In genomic region chr1:136190033-136190432, GRCm38 (mm10) we compare ENCODE assay signal across 26 mouse cellular contexts. TPM values are rescaled to one million over a fixed set of nuclear protein-coding genes. Genes with fewer than 3 reads are reported as not detected.
"Had no signal": no experiment of that assay in that cellular context is flagged by ENCODE, and none has a peak within 500 bp of the region (broad histone marks: within the 10 kb centered on the region; RNA-seq: fewer than 3 reads in every experiment).

No protein-coding gene starts in this region.

- H3K9me3 ChIP-seq: heart, embryonic 13.5 days; heart, embryonic 15.5 days; hindbrain, embryonic 13.5 days; hindbrain, embryonic 15.5 days; kidney, embryonic 15.5 days; limb, embryonic 13.5 days; limb, embryonic 15.5 days; liver, embryonic 12.5 days had no signal

- ATAC-seq: hindbrain, postnatal 0 days; liver, embryonic 12.5 days had no signal

- DNase-seq: gastrocnemius, postnatal 14 days; gastrocnemius, postnatal 36 days; heart, adult 11 months; heart, adult 2 months; heart, postnatal 14 days; heart, postnatal 36 days; kidney, adult 18-20 months; kidney, adult 9 months; kidney, postnatal 14 days; kidney, postnatal 36 days; layer of hippocampus, adult 9-11 months; layer of hippocampus, postnatal 36 days; left cerebral cortex, postnatal 4 days had no signal

- H3K36me3 ChIP-seq: heart, embryonic 13.5 days; heart, embryonic 15.5 days; hindbrain, embryonic 13.5 days; hindbrain, embryonic 15.5 days; kidney, embryonic 15.5 days; limb, embryonic 13.5 days; limb, embryonic 15.5 days; liver, embryonic 12.5 days had no signal

- H3K4me1 ChIP-seq: heart, embryonic 15.5 days; hindbrain, embryonic 13.5 days; hindbrain, embryonic 15.5 days; kidney, embryonic 15.5 days; limb, embryonic 13.5 days; limb, embryonic 15.5 days had no signal

- H3K27ac ChIP-seq: heart, adult 2 months; heart, embryonic 13.5 days; heart, embryonic 15.5 days; hindbrain, embryonic 13.5 days; hindbrain, embryonic 15.5 days; hindbrain, postnatal 0 days; kidney, embryonic 15.5 days; kidney, postnatal 0 days; limb, embryonic 13.5 days; limb, embryonic 15.5 days; liver, embryonic 12.5 days had no signal

- H3K4me2 ChIP-seq: heart, embryonic 11.5 days; heart, embryonic 13.5 days; heart, embryonic 15.5 days; hindbrain, embryonic 13.5 days; hindbrain, embryonic 15.5 days; kidney, embryonic 15.5 days; limb, embryonic 13.5 days; limb, embryonic 15.5 days; liver, embryonic 12.5 days had no signal

- H3K9ac ChIP-seq: heart, embryonic 13.5 days; heart, embryonic 15.5 days; hindbrain, embryonic 13.5 days; hindbrain, embryonic 15.5 days; kidney, embryonic 15.5 days; limb, embryonic 13.5 days; limb, embryonic 15.5 days; liver, embryonic 12.5 days had no signal

- H3K4me3 ChIP-seq: heart, adult 2 months; heart, embryonic 13.5 days; heart, embryonic 15.5 days; hindbrain, embryonic 13.5 days; hindbrain, embryonic 15.5 days; kidney, embryonic 15.5 days; limb, embryonic 13.5 days; limb, embryonic 15.5 days; liver, embryonic 12.5 days had no signal

- H3K27me3 ChIP-seq: heart, embryonic 13.5 days; heart, embryonic 15.5 days; hindbrain, embryonic 13.5 days; hindbrain, embryonic 15.5 days; kidney, embryonic 15.5 days; limb, embryonic 13.5 days; limb, embryonic 15.5 days had no signal

RNA-seq across cellular contexts. Expression of gene Mroh3, which starts 22.6 kb away (rescaled TPM):
- polyA plus RNA-seq: heart, adult 2 months; heart, embryonic 11.5 days; heart, embryonic 13.5 days; heart, embryonic 15.5 days; heart, postnatal 0 days; hindbrain, embryonic 13.5 days; hindbrain, embryonic 15.5 days; kidney, postnatal 0 days; limb, embryonic 13.5 days; limb, embryonic 15.5 days; liver, adult 2 months; liver, embryonic 12.5 days had no signal

RNA-seq across cellular contexts. Expression of gene Inava, which starts 44.0 kb away (rescaled TPM):
- polyA plus RNA-seq: heart, postnatal 0 days had no signal
